ENCODE assay signal across 20 mouse cellular contexts in genomic region chr5:142423701-142424100, GRCm38 (mm10). TPM values are rescaled to one million over a fixed set of nuclear protein-coding genes. Genes with fewer than 3 reads are reported as not detected.
DNase-seq lines count a peak whose midpoint lies in the region; ATAC-seq and TF ChIP-seq lines count a peak whose summit lies in the region.
"Had no signal": no experiment of that assay in that cellular context is flagged by ENCODE, and none has a peak within 500 bp of the region (broad histone marks: within the 10 kb centered on the region; RNA-seq: fewer than 3 reads in every experiment).

No protein-coding gene starts in this region.

- no peak for TF ChIP-seq POLR2A in CH12.LX (IDR thresholded peaks at IDR 0.05; ENCODE audit: low read depth, low read length)

- ATAC-seq in forebrain, embryonic 13.5 days = peak; percentile 63; the same call in 1 of the 2 replicates
- ATAC-seq in forebrain, embryonic 12.5 days (ENCODE audit: low FRiP score) = no peak
- no peak for ATAC-seq in heart, postnatal 0 days (ENCODE audit: insufficient read depth, low read depth)
- ATAC-seq in frontal cortex, adult (ENCODE audit: low TSS enrichment) = no peak
- ATAC-seq: hindbrain, postnatal 0 days had no signal

- H3K4me2 ChIP-seq in forebrain, embryonic 13.5 days = no peak overlapping the region
- no peak overlapping the region for H3K4me2 ChIP-seq in forebrain, embryonic 12.5 days
- H3K4me2 ChIP-seq in heart, postnatal 0 days (ENCODE audit: low read depth, low read length) = 0 out of 2 replicates have a peak overlapping the region, but pooled peaks have one; percentile 21
- H3K4me2 ChIP-seq in CH12.LX (ENCODE audit: insufficient read depth, low read depth, poor library complexity, severe bottlenecking) = no peak overlapping the region
- H3K4me2 ChIP-seq: limb, embryonic 13.5 days had no signal

- peaks cover 8% of the 10 kb centered on the region for H3K79me2 ChIP-seq in CH12.LX (replicated peaks; ENCODE audit: control insufficient read depth, extremely low read depth, insufficient read depth, poor library complexity, severe bottlenecking)

- 54% methylated on average over 3 of the region's 3 CpGs for WGBS in forebrain, embryonic 13.5 days
- 53% methylated on average over 3 of the region's 3 CpGs for WGBS in forebrain, embryonic 12.5 days
- 56% methylated on average over 3 of the region's 3 CpGs for WGBS in heart, postnatal 0 days

- no peak overlapping the region for H3K4me3 ChIP-seq in forebrain, embryonic 13.5 days
- H3K4me3 ChIP-seq in forebrain, embryonic 12.5 days (replicated peaks) = no peak overlapping the region
- H3K4me3 ChIP-seq in heart, postnatal 0 days (ENCODE audit: low read depth, low read length) = no peak overlapping the region
- H3K4me3 ChIP-seq in layer of hippocampus, adult 2 months = no peak overlapping the region
- no peak overlapping the region for H3K4me3 ChIP-seq in CH12.LX (replicated peaks in 1 of 3; ENCODE audit: low read depth in 2 of 3, low read length in 2 of 3, poor library complexity in 1 of 3)
- H3K4me3 ChIP-seq: limb, embryonic 13.5 days had no signal

- peaks cover 17% of the 10 kb centered on the region for H3K36me3 ChIP-seq in forebrain, embryonic 13.5 days (ENCODE audit: poor library complexity, severe bottlenecking)
- peaks cover 22% of the 10 kb centered on the region for H3K36me3 ChIP-seq in forebrain, embryonic 12.5 days (replicated peaks)
- no peaks in the 10 kb centered on the region; the same call in 1 of the 2 replicates for H3K36me3 ChIP-seq in heart, postnatal 0 days (replicated peaks; ENCODE audit: control insufficient read depth, insufficient read depth, low read length)
- peaks cover 10 to 84% of the 10 kb centered on the region in 2 experiments for H3K36me3 ChIP-seq in CH12.LX (replicated peaks in 1 of 2; ENCODE audit: control insufficient read depth in 1 of 2, insufficient read depth in 1 of 2, low read length in 1 of 2)

- dilution Hi-C loops in CH12.LX (cut with MboI; ENCODE audit: extremely low pct_ligation_motif_present, extremely low pct_unique_long_range_greater_than_20kb, low sequenced_read_pairs) = no loop called here

- no peak overlapping the region for H3K27ac ChIP-seq in forebrain, embryonic 13.5 days
- no peak overlapping the region for H3K27ac ChIP-seq in forebrain, embryonic 12.5 days
- H3K27ac ChIP-seq in heart, postnatal 0 days (ENCODE audit: low read depth) = no peak overlapping the region
- peak overlapping the region; percentile 90 for H3K27ac ChIP-seq in layer of hippocampus, adult 2 months
- no peak overlapping the region for H3K27ac ChIP-seq in CH12.LX (ENCODE audit: insufficient read depth, low read depth)
- H3K27ac ChIP-seq: liver, embryonic 14.5 days had no signal

- H3K9me3 ChIP-seq in forebrain, embryonic 13.5 days (replicated peaks) = no peaks in the 10 kb centered on the region
- H3K9me3 ChIP-seq in forebrain, embryonic 12.5 days = no peaks in the 10 kb centered on the region
- H3K9me3 ChIP-seq in heart, postnatal 0 days (replicated peaks; ENCODE audit: control insufficient read depth, low read length) = no peaks in the 10 kb centered on the region
- H3K9me3 ChIP-seq in CH12.LX (replicated peaks; ENCODE audit: low read length) = no peaks in the 10 kb centered on the region
- H3K9me3 ChIP-seq: limb, embryonic 13.5 days had no signal

- H3K9ac ChIP-seq in forebrain, embryonic 13.5 days = no peak overlapping the region
- no peak overlapping the region for H3K9ac ChIP-seq in forebrain, embryonic 12.5 days
- no peak overlapping the region for H3K9ac ChIP-seq in heart, postnatal 0 days (replicated peaks; ENCODE audit: low read depth, low read length)
- no peak overlapping the region for H3K9ac ChIP-seq in CH12.LX (ENCODE audit: insufficient read depth, low read depth)
- H3K9ac ChIP-seq: limb, embryonic 13.5 days; liver, embryonic 14.5 days had no signal

- TF ChIP-seq RAD21 in CH12.LX (IDR thresholded peaks at IDR 0.05; ENCODE audit: low read depth, low read length) = no peak

- no peak for DNase-seq in heart, postnatal 0 days (ENCODE audit: low spot score)
- DNase-seq in heart, adult 11 months = no peak
- DNase-seq in layer of hippocampus, adult 2 months (ENCODE audit: low spot score in 2 of 2) = no peak
- DNase-seq in layer of hippocampus, postnatal 25 days (ENCODE audit: extremely low spot score in 1 of 2, low spot score in 1 of 2) = no peak
- no peak for DNase-seq in CH12.LX (ENCODE audit: extremely low read depth)
- DNase-seq: adrenal gland, postnatal 14 days; cerebellum, adult 11 months; embryo, embryonic 11 days; gastrocnemius, postnatal 10 days; heart, adult 2 months; heart, postnatal 14 days; kidney, adult 8-10 months; lung, postnatal 14 days; retina, postnatal 1 day had no signal

- in situ Hi-C loops in CH12.LX (cut with MboI; ENCODE audit: low pct_ligation_motif_present, low pct_unique_long_range_greater_than_20kb, low sequenced_read_pairs) = no loop called here

- no peaks in the 10 kb centered on the region for H3K27me3 ChIP-seq in forebrain, embryonic 13.5 days
- no peaks in the 10 kb centered on the region for H3K27me3 ChIP-seq in forebrain, embryonic 12.5 days
- no peaks in the 10 kb centered on the region for H3K27me3 ChIP-seq in heart, postnatal 0 days (ENCODE audit: control insufficient read depth, insufficient read depth, low read length)
- H3K27me3 ChIP-seq in CH12.LX (replicated peaks) = no peaks in the 10 kb centered on the region
- H3K27me3 ChIP-seq: limb, embryonic 13.5 days had no signal

- TF ChIP-seq EP300 in heart, postnatal 0 days (IDR thresholded peaks at IDR 0.05; ENCODE audit: low read depth) = no peak
- TF ChIP-seq EP300 in CH12.LX (IDR thresholded peaks at IDR 0.05; ENCODE audit: low read length) = no peak

- H3K4me1 ChIP-seq in forebrain, embryonic 13.5 days = peaks cover 36% of the 10 kb centered on the region
- peaks cover 32% of the 10 kb centered on the region for H3K4me1 ChIP-seq in forebrain, embryonic 12.5 days
- peaks cover 52% of the 10 kb centered on the region for H3K4me1 ChIP-seq in heart, postnatal 0 days (ENCODE audit: control insufficient read depth, insufficient read depth)
- H3K4me1 ChIP-seq in CH12.LX (ENCODE audit: control insufficient read depth in 1 of 2, insufficient read depth in 2 of 2) = peaks cover 13 to 96% of the 10 kb centered on the region in 2 experiments

- TF ChIP-seq CTCF in heart, postnatal 0 days (IDR thresholded peaks at IDR 0.05; ENCODE audit: low read depth) = no peak
- TF ChIP-seq CTCF in layer of hippocampus, adult 2 months (conservative IDR thresholded peaks at IDR 0.05) = no peak
- no peak for TF ChIP-seq CTCF in CH12.LX (conservative IDR thresholded peaks at IDR 0.05 in 1 of 2, IDR thresholded peaks at IDR 0.05 in 1 of 2; ENCODE audit: low read depth in 2 of 2, low read length in 2 of 2)

TF ChIP-seq in CH12.LX, 34 proteins besides CTCF, POLR2A, EP300 and RAD21:
- TF ChIP-seq USF2 (conservative IDR thresholded peaks at IDR 0.05; ENCODE audit: low read depth, low read length) = no peak
- no peak for TF ChIP-seq ETS1 (conservative IDR thresholded peaks at IDR 0.05; ENCODE audit: low read depth, low read length)
- TF ChIP-seq BHLHE40 (IDR thresholded peaks at IDR 0.05; ENCODE audit: low read depth, low read length) = 0 out of 2 replicates have a peak, but pooled peaks have one; percentile 23
- no peak for TF ChIP-seq GABPA (IDR thresholded peaks at IDR 0.05; ENCODE audit: insufficient replicate concordance, low read depth, low read length)
- TF ChIP-seq JUN (IDR thresholded peaks at IDR 0.05; ENCODE audit: insufficient read depth, low read depth, low read length) = no peak

RNA-seq across cellular contexts. Expression of gene Foxk1, which starts 22.4 kb away (rescaled TPM):
- polyA plus RNA-seq in forebrain, embryonic 13.5 days (2015; fragmentation: Nextera tagmentation; extraction: Ambion mirVana) = 3.1 and 3.3 TPM in 2 replicates
- polyA plus RNA-seq in forebrain, embryonic 12.5 days (2016; fragmentation: Nextera tagmentation; extraction: Ambion mirVana) = 5.2 and 5.9 TPM in 2 replicates
- 9.5 and 9.7 TPM in 2 replicates for total RNA-seq in heart, postnatal 0 days (2014; rRNA removed; ENCODE audit: low replicate concordance)
- 1.8 and 3.5 TPM in 2 replicates for polyA plus RNA-seq in heart, postnatal 0 days (2015; fragmentation: Nextera tagmentation; extraction: Ambion mirVana)
- 10 to 100 TPM; 53.0 to 60.3 TPM for total RNA-seq in layer of hippocampus, adult 2 months (2021)
- 10 to 100 TPM; 40.6 to 45.7 TPM for total RNA-seq in layer of hippocampus, postnatal 25 days (2021)
- 10.9 and 11.3 TPM in 2 replicates for total RNA-seq in CH12.LX (2012; rRNA removed)
- 5.3 and 5.6 TPM in 2 replicates for total RNA-seq in CH12.LX (2014; rRNA removed)
- polyA plus RNA-seq in CH12.LX (2012; ENCODE audit: insufficient read length, low read depth) = 20.3 and 23.4 TPM in 2 replicates

RNA-seq across cellular contexts. Expression of gene Ap5z1, which starts 40.0 kb away (rescaled TPM):
- 12.0 and 12.2 TPM in 2 replicates for polyA plus RNA-seq in forebrain, embryonic 13.5 days (2015; fragmentation: Nextera tagmentation; extraction: Ambion mirVana)
- polyA plus RNA-seq in forebrain, embryonic 12.5 days (2016; fragmentation: Nextera tagmentation; extraction: Ambion mirVana) = 12.7 and 15.2 TPM in 2 replicates
- 8.2 and 14.1 TPM in 2 replicates for total RNA-seq in heart, postnatal 0 days (2014; rRNA removed; ENCODE audit: low replicate concordance)
- 3.9 and 5.7 TPM in 2 replicates for polyA plus RNA-seq in heart, postnatal 0 days (2015; fragmentation: Nextera tagmentation; extraction: Ambion mirVana)
- 10 to 100 TPM; 24.4 to 31.3 TPM for total RNA-seq in layer of hippocampus, adult 2 months (2021)
- total RNA-seq in layer of hippocampus, postnatal 25 days (2021) = 10 to 100 TPM; 18.6 to 24.1 TPM
- total RNA-seq in CH12.LX (2012; rRNA removed) (11.3 and 11.8 TPM in 2 replicates), CH12.LX (2014; rRNA removed) (3.1 and 4.0 TPM in 2 replicates)
- polyA plus RNA-seq in CH12.LX (2012; ENCODE audit: insufficient read length, low read depth) = 12.8 and 18.7 TPM in 2 replicates
